Mouse (Mus musculus): Measurements from ENCODE around the gene Gstz1.
"Not testable (repeated sequence)": the region's sequence is repeated elsewhere in the genome, so short reads cannot be mapped to it uniquely, and the experiment has no call there.

The Gstz1 gene

GRCm38 (mm10) chr12:87158099-87158498 is 11.1 kb downstream of the Gstz1 start:
- no peak for DNase-seq (ENCODE audit: low spot score in 2 of 2)

GRCm38 (mm10) chr12:87160310-87160709 is 13.3 kb downstream of the Gstz1 start:
- no peak for DNase-seq (ENCODE audit: low spot score in 2 of 2)

- no peak for DNase-seq (ENCODE audit: low spot score in 2 of 2)
Observed at GRCm38 (mm10) chr12:87160815-87161214, 13.8 kb downstream of the Gstz1 start.

- no peak for DNase-seq (ENCODE audit: low spot score in 2 of 2)
Observed at GRCm38 (mm10) chr12:87175194-87175946, 28.4 kb downstream of the Gstz1 start.

- DNase-seq (ENCODE audit: low spot score in 2 of 2) = no peak
Observed at GRCm38 (mm10) chr12:87177631-87178030, 30.7 kb downstream of the Gstz1 start.

- no peak for DNase-seq (ENCODE audit: low spot score in 2 of 2)
Observed at GRCm38 (mm10) chr12:87193008-87193407, 46.0 kb downstream of the Gstz1 start.

- no peak for DNase-seq (ENCODE audit: low spot score in 2 of 2)
Observed at GRCm38 (mm10) chr12:87195069-87195468, 48.1 kb downstream of the Gstz1 start.

GRCm38 (mm10) chr12:87196310-87196709 is 49.3 kb downstream of the Gstz1 start:
- no peak for DNase-seq (ENCODE audit: low spot score in 2 of 2)

GRCm38 (mm10) chr12:87198792-87199191 is 51.8 kb downstream of the Gstz1 start:
- DNase-seq (ENCODE audit: low spot score in 2 of 2) = no peak

- DNase-seq (ENCODE audit: low spot score in 2 of 2) = peak; percentile 37 to 38
Observed at GRCm38 (mm10) chr12:87199206-87199972, 52.4 kb downstream of the Gstz1 start, which contains the start of gene Samd15. TSS of gene Samd15 (plus strand) at chr12:87199723.

GRCm38 (mm10) chr12:87199973-87200586 is 53.1 kb downstream of the Gstz1 start, which contains the start of gene Tmed8:
TSS of gene Tmed8 (minus strand) at chr12:87200454.
- DNase-seq (ENCODE audit: low spot score in 2 of 2) = peak; percentile 72 to 77

- no peak for DNase-seq (ENCODE audit: low spot score in 2 of 2)
Observed at GRCm38 (mm10) chr12:87201694-87202093, 54.7 kb downstream of the Gstz1 start.

GRCm38 (mm10) chr12:87205789-87206188 is 58.8 kb downstream of the Gstz1 start:
- not testable (repeated sequence) for DNase-seq (ENCODE audit: low spot score in 2 of 2)

GRCm38 (mm10) chr12:87212844-87213606 is 66.1 kb downstream of the Gstz1 start:
- no peak for DNase-seq (ENCODE audit: low spot score in 2 of 2)

All from heart, adult 9 months (tissue).